Mouse (Mus musculus): Measurements from ENCODE around the gene Ret.

The Ret gene

DNA sequence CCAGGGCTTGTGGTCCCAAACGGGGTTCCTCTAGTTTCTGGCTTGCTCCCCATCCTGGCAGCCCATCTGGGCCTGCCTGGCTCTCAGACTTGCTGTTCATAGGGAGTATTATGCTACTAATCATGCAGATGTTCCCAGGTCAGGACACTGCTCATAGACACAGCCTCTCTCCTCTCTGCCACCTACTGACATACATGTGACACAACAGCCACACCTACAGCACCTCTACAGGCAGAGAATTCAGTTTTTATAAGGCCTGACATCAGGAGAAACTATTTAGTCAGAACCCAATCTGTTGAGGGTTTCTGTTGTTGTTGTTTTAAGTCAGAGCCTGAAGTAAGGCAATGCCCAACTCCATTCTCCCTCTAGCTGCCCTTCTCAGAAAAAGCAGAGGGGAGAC is 85.7 kb downstream of the Ret start:
- no peak for DNase-seq (ENCODE audit: low spot score in 2 of 2)

Measured in heart, adult 9 months (tissue).